Mouse (Mus musculus): ENCODE results near the gene Atp5mpl.

The Atp5mpl gene

GRCm38 (mm10) chr12:111912802-111913201 lies 54.0 kb downstream of the Atp5mpl start:
- DNase-seq (ENCODE audit: inconsistent ontology term), result no peak

GRCm38 (mm10) chr12:111911796-111912195 lies 55.0 kb downstream of the Atp5mpl start:
- no peak for DNase-seq (ENCODE audit: inconsistent ontology term)
